Mouse (Mus musculus) urinary bladder, postnatal 25 days (tissue): ENCODE measurements around the gene Lemd1.
"Not testable (repeated sequence)": the region's sequence is repeated elsewhere in the genome, so short reads cannot be mapped to it uniquely, and the experiment has no call there.

ENCODE experiments used
- DNase-seq: peaks from one replicate; pipeline ENCODE4 v3.0.0; 2022; ENCODE audit warnings: low spot score

Gene Lemd1

GRCm38 (mm10) chr1:132260331-132260730 is 69.1 kb downstream of the Lemd1 start:
- DNase-seq = no peak

- no peak for DNase-seq
These were observed 69.8 kb downstream of the Lemd1 start for GRCm38 (mm10) chr1:132261058-132261457.

GRCm38 (mm10) chr1:132263618-132264017 is 72.4 kb downstream of the Lemd1 start:
- DNase-seq = no peak

DNA sequence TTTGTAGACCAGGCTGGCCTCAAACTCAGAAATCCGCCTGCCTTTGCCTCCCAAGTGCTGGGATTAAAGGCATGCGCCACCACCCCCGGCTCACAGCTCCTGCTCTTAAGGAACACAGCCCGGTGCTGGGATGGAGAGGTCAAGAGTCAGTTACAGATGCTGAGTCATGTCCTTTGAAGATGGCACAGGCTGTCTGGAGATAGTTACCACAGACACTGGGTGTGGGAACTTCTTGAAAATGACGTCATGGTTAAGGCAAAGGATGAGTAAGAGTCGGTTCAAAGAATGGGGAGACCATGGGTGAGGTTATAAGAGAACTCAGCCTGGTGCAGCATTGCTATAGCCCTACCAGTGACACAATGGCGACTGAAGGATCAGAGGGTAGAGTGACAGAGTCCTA is 73.3 kb downstream of the Lemd1 start:
- no peak for DNase-seq

DNA sequence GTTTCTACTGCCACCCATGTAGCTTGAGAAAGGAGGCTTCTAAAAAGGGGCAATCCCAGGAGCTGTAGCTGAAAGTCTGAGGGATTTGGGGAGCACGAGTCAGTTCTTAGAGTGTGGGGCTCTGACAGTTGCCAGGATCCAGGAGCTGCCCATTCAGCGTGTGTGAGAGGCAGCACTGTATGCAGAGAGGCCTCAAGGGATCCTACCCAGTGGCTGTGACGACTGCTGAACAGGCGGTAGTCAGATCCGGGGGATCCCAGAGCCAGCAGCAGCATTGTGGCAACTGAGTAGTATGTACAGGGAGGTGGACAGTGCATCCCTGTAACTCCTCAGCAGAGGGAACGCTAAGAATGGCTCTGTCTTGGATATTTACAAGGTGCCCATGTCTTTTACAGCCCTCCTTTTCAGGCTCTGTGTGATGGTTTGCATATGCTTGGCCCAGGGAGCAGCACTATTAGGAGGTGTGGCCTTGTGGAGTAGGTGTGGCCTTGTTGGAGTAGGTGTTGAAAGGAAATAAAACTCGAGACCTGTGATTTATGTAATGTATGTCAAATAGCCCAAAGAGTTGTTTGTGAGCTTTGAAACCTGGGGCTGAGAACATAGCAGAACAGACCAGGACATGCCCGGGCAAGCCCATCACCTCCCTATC is 74.1 kb downstream of the Lemd1 start:
- no peak for DNase-seq

GRCm38 (mm10) chr1:132265936-132266335 is 74.7 kb downstream of the Lemd1 start:
- DNase-seq = no peak

GRCm38 (mm10) chr1:132266791-132267557 is 75.7 kb downstream of the Lemd1 start:
- no peak for DNase-seq

GRCm38 (mm10) chr1:132267959-132268358 is 76.7 kb downstream of the Lemd1 start:
- DNase-seq = no peak

GRCm38 (mm10) chr1:132268418-132269060 is 77.3 kb downstream of the Lemd1 start:
- DNase-seq = no peak

DNA sequence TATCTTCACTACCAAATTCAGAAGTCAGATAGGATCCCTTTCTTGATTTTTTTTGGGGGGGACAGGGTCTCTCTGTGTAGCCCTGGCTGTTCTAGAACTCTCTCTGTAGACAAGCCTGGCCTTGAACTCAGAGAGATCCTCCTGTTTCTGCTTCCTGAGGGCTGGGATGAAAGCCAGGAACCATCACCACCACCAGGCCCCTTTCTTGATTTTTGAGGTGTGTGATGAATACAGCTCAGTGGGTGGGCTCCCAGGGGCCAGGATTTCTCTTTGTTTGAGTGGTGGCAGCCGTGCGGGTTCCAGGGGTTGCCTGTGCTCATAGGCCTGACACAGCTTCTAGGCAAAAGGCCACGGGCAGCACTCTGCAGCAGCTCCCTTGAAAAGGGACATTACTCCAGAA is 80.0 kb downstream of the Lemd1 start:
- no peak for DNase-seq

DNA sequence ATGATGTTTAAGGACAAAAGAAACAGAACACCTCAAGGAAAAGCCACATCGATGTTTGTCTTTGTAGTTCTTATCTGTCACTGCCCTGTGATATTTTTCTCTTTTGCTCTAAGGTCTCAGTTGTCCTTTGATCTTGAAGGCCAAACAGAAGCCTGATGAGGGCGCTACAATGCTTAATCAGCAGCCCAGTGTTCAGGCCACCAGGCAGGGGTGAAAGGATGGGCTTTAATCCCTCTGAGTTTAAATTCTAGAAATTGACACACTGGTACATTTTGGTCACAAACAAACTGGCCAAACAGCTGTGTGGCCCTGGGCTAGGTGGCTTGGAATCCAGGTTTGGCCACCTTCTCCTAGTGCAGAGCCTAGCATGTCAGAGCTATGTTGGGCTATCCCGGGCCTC is 85.5 kb downstream of the Lemd1 start:
- no peak for DNase-seq

- DNase-seq = no peak
These were observed 85.9 kb downstream of the Lemd1 start for GRCm38 (mm10) chr1:132277124-132277523.

DNA sequence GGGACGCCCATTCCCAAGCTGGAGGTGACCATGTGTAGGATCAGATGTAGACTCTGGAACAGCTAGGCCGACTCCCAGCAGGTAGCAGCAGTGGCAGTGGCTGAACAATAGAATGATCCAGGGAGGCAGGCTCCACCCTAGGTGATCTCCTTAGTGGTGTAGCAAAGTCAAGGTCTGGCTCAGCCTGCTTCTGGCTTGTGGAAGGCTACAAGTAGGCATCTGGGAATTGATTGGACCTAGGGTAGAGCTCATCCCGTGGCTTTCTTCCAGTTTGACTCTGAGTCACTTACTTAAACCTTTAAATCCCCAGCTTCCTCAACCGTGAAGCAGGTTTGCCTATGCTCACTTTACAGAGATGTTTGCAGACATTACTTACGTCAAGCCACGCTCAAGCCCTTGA is 89.4 kb downstream of the Lemd1 start:
- not testable (repeated sequence) for DNase-seq

- DNase-seq = no peak
These were observed 90.4 kb downstream of the Lemd1 start for GRCm38 (mm10) chr1:132281523-132282176.

DNA sequence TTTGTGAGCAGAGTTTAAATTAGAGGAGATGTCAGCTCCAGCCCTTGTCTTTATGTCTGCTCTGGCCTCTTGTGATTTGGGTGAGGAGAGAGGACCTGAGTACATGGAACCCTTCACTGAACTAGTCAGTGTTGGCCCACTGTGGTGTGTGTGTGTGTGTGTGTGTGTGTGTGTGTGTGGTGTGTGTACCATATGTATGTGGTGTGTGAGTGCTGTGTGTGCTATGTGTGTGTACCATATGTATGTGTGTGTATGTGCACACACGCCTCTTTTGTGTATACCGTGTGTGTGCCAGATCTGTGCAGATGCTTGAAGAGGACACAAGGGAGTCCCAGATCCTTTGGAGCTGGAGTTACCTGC is 90.9 kb downstream of the Lemd1 start:
- DNase-seq = no peak

- no peak for DNase-seq
These were observed 91.8 kb downstream of the Lemd1 start for GRCm38 (mm10) chr1:132283018-132283417.

DNA sequence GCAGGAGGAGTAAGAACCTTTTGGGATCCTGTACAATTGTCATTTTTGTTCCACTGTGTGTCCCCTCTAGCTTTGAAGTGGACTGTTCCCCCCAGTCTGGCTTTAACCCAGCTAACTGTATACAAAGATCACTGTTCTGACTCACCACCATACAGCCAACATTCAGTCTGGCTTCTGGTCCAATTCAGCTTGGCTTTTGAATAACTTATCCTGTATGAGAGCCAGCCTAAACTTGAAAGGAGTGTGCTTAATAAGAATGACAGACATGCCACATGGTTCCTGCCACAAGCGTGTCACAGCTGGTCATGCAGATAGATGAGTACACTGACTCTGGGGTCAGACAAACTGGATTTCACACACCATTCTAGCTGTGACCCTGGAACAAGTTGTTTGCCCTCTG is 95.5 kb downstream of the Lemd1 start:
- no peak for DNase-seq

DNA sequence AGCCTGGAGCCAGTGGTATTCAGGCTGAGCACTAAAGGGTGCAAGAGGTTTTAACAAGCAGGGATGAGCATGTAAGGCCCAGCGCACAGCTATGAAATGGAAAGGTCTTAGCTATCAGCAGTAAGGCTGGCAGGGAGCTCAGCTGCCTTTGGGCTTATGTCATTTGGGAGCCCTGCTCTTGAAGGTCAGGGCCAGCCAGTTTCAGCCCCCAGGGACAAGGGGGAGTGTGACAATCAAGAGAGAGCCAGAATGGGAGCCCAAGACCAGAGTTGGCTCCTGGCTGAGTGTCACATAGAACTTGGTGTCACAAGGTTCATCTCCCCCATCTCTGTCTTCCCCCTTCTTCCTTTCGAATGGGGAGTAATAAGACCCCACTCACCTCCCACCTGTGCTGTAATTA is 96.2 kb downstream of the Lemd1 start:
- DNase-seq = no peak

- DNase-seq = no peak
These were observed 96.8 kb downstream of the Lemd1 start for GRCm38 (mm10) chr1:132287991-132288451.

GRCm38 (mm10) chr1:132289965-132290364 is 98.7 kb downstream of the Lemd1 start:
- DNase-seq = no peak

DNA sequence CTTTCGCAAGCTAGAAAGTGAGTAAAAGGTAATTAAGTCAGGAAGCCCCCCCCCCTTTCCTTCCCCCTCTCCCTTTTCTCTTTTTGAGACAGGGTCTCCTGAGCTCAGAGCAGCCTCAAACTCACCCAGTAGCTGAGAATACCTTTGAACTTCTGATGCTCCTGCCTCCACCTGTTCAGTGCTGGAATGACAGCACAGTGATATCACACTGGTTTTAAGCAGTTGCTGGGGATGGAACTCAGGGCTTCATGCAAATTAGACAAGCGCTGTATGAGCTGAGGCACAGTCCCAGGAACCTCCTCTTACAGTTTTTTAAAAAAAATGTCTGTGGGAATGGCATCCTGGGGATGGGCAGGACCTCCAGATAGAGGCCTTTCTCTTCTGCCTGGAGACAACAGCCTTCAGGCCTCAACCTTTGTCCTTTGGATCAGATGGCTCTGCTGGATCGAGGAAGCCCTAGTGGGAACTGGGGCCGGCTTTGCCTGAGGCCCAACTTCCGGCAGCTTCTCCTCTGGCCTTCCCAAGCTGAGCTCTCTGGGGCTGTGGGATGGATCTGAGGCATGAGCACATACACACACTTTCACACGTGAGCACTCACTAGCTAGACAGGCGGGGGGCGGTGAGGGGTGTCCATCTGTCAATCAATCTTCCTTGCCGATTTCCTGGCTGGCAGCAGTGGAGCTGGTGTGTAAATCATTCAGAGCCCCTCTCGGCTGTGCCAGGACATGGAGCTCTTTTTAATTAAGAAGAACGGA is 99.9 kb downstream of the Lemd1 start:
- DNase-seq = no peak

DNA sequence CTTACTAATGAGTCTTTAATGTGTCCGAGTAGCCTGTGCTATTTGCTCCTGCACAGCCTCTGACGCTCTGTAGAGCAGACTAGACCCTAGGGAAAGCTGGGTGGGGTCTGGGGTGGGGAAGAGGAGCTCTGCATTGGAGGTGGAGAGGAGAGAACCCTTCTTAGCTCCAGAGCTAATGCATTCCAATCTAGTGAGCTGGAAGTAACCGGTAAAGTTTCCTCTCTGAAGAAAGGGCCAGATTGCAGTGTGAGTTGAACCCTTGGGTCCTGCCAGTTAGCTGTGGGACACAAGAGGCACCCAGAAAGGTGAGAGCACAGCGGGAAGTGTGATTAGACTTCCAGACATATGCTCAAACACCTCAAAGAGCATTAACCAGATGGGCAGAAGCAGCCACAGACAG is 100.5 kb downstream of the Lemd1 start:
- DNase-seq = no peak
